Mouse (Mus musculus) ovary, postnatal 10 days (tissue): ENCODE data around the gene Tdrd9.

Experiments
- DNase-seq: peaks from one replicate; pipeline ENCODE4 v3.0.0; 2022; ENCODE audit warnings: low spot score

The Tdrd9 gene

DNA sequence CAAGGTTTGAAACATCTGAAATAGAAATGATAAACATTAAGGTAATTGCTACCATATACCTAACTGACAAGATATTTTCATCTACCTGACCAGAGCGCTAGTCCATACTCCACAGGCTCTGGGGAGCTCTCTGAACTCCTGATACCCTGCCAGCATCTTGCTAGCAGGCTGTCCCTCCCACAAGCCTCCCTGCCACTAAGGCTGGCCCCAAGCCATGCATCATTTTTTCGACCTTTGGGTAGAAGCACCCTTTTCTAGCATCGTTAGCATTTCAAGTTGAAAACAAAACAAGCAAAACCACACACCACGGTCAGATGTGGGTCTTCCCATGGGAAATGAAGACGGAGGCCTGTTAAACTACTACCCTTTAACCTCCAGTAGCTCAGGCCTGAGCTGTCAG is 8.0 kb upstream of the Tdrd9 start:
- no peak for DNase-seq

DNA sequence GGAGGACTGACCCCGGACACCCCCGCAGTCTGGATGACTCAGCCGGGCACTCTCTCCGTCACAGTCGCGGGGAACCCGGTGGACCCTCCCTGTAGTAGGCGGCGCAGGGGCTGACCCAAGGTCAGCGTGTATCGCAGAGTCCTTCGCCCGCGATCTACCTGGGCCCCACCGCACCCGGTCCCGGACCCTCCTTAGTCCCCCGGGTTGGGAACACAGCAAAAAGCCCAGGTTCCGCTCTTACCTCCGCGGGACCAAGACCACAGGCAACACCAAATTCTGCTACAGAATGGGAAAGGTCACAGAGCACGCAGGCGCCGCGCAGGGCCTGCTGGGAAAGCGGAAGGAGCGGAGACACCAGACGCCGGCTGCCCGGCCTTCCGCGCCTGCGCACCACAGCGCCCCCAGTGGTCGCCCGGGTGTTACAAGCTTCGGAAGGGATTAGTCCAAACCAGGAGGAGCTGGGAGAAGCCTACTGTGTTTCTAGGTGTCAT is 4.6 kb upstream of the Tdrd9 start, which contains the start of gene Atp5mpl:
Gene Atp5mpl, minus strand, starts transcription at position 295 of the 491 bp plus-strand sequence.
- DNase-seq, result peak; percentile 98

DNA sequence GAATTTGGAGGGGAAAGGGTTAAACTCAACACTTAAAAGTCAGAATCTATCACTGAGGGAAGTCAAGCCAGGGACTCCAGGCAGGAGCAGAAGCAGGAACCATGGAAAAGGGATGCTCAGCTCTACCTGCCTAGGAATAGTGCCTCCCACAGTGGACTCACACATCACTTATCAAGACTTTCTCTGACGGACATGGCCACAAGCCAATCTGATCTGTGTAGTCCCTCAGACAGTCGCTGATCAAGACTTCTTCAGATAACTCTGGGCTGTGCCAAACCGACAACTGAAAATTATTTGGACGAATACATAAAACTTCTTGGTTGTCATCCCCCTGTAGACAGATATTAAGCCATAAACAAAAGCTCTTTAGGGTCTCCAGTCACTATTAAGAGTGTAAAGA is 1.3 kb upstream of the Tdrd9 start:
- no peak for DNase-seq

DNA sequence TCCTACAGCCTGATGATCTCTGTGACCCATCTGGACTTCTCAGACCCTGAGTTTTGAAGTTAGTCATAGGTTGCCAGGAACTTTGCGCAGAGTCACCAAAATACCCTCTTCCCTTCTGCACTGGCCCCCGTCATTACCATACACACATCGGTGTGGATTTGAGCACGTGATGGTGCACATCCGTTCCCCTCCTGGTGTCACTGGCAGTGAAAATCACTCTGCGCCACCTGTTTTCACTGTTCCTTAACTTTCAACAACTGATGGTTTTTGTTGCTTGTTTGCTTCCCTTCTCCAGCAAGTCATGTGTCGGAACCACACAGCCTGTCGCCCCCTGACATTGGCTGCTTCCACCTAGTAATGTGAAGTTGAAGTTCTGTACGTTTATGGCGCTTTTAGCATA is 1.1 kb downstream of the Tdrd9 start:
- no peak for DNase-seq

DNA sequence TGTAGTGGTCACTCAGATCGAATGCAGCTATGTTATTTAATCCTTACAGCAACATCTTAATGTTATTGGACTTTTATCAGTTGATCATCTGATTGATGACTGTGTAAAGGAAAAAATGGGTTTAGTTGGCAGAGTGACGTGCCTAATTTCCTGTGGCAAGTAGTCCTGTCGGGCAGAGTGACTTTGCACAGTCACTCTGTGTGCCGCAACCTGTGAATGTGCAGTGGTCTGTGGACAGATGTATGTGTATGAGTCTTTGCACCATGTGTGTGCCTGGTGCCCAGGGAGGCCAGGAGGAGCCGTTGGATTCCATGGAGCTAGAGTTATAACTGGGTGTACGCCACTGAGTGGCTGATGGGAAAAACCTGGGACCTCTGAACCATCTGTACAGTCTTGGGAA is 3.2 kb downstream of the Tdrd9 start:
- DNase-seq, result no peak

DNA sequence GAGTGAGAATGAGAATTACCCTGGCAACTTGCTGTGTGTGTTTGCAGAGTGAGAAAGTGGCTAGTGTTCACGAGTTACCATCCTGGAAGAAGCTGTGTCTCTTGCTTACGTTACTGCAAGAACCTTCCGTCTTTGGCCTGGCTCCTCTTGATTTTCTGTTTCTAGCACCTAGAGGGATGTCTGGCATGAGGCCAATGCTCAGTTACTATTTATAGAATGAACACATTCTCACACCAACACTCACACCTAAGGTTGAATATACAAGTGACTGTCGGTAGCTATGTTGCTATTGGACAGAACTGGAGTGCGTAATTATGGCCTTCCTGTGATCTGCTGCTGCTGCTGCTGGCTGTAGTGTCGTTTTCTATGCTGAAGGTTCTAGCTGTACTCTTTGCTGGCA is 5.8 kb downstream of the Tdrd9 start:
- DNase-seq, result no peak

DNA sequence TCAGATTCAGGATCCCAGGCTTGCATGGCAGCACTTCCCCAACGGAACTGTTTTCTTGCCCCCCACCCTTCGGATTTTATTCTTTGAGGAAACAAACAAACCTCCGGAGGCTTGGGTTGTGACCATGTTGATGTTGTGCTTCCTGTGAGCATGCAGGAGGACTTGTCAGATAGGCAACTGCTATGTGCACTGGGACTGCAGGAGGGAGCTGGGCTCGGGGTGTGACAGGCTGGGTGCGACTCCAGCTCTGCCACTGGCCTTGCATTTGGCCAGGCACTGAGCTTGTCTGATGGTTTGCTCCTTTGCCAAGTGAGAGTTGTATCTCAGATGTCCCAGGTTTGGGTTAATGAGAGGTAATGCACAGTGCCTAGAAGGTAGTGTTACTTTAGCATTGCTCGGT is 6.9 kb downstream of the Tdrd9 start:
- DNase-seq, result no peak

DNA sequence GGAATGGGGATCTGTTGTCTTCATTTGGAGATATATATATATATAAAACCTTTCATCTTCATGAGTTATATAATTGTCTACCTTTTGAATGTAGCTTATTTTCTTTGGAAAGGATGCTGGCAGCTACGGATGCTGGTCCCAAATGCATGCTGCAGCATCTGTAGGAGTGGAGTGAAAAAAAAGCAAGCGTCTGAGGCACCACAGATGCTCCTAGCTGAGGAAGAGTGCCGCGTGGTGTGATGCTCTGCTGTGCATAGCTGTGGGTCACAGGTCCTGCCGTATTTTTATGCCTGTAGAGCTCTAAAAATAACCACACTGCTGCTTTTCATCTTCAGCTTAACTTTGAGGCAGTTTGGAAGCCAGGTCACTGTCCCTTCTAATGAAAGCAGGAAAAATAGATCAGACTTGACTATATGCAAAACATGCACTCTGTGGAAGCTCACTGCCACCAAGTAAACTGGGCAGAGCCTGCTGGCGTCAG is 9.6 kb downstream of the Tdrd9 start, which contains the start of gene Rd3l:
Gene Rd3l, minus strand, starts transcription at position 431 of the 481 bp plus-strand sequence.
- no peak for DNase-seq

DNA sequence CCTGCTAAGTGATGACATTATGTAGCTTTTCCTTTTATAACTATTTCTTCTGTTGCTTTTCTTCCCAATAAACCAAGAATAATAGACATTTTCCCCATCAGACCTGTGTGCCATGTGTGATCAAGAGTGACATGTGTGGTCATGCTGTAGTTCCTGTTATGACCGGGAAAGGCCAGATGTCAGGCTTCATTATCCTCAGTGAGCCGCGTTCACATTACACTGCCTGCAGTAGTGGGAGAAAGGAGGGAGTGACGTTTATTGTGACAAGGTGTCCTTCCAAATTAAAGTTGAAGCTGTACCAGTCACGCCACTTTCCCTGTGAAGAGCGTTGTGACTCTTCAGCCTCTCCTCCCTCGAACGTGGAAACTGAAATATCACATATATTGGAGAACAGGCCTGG is 10.5 kb downstream of the Tdrd9 start:
- no peak for DNase-seq

DNA sequence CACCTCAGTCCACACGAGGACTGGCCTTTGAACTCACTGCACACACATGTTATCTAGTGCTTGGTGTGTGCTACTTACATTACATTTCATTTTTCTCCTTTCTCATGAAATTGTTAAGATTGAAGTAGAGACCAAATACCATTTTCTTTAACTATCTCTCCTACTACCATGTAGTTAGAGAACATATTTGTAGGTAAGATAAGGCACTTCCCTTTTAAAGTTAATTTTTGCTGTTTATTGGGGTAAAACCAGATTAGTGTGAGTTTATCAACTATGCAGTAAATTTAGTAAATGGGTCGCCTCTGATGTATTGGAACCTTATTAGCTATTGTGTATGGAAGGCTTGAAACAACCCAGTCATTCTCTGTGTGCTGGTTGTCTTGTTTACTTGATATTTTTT is 11.8 kb downstream of the Tdrd9 start:
- DNase-seq, result no peak

DNA sequence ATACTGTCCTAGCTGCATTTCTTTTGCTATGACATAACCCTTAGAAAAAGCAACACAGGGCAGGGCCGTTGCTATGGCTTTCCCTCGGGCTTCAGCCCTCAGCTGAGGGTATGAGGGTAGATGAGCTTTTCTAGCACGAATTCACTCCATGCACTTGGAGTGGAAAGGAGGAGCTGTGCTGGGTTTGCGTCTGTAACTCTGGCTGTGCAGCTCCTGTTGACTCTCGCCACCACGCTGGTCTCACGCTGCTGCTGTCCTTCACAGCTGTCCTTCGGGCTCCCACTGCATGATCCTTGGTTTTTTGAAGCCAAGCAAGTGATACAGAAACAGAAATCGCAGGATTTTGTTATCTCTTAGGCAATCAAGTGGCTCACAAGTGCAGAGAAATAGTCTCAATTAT is 15.4 kb downstream of the Tdrd9 start:
- no peak for DNase-seq

DNA sequence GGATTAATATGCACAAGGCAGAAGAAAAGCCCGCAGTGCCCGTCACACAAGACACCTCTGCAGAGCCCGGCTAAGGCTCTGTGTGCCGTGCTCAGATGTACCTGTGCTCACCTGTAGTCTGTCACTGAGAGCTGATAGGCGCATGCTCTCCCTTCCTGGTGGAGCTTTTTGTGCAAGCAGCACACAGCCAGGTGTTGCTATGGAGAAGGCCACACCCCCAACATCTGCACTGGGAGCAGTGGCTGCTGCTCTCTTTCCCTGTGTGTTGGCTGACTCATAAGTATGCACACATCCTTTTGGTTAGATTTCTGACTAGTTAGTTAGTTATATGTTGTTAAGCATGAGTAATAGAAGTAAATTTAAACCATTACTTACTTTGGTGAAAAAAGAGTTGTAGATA is 21.3 kb downstream of the Tdrd9 start:
- DNase-seq, result no peak

DNA sequence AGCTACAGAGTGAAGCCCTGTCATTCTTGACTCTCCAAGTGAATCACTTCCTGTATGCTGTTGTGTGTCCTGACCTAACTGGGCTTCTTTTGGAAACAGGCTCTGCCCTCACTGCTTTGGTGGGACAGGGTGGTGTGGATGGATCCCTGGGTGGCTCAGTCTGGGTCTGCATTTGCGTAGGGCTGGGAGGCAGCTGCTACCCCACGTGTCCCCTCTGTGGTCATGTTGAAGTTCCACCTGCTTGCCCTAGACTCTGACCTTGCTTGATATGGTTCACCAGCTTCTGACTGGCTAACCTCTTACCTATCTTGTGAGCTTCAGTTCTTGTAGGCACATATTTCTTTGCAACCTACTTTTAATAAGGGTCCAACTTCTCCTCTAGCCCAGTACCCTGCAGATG is 23.8 kb downstream of the Tdrd9 start:
- DNase-seq, result no peak

DNA sequence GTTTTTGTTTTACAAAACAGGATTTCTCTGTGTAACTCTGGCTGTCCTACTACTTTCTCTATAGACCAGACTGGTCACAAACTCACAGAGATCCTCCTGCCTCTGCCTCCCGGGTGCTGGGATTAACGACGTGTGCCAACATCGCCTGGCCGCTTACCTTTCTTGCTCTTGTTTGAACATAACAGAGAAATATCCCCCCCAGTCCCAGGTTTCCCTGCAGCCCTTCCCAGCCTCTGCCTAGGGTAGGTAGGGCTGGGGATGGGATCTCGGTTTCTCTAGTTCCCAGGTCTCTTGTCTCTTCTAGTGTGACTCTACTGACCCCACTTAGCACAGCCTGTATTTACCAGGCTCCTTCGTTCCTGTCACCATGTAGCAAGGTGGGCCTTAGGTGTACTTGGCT is 28.4 kb downstream of the Tdrd9 start:
- DNase-seq, result no peak

DNA sequence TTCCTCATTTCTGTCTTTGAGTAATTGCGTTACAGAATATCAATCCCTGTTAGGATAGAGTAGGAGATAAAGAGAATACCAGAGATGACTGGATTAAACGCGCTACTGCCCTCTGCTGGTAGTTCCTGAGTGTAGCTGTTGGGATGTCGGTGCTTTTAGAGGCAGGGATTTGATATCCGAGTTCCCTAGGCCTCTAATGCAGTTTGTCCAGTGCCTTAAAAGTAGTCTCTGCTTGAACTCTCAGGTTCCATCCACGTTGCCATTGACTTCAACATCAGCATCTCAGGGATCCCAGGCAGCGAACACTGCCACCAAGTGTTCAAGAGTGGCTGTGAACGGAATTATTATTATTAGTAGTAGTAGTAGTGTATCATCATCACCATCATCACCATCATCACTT is 29.9 kb downstream of the Tdrd9 start:
- peak; percentile 17 for DNase-seq

DNA sequence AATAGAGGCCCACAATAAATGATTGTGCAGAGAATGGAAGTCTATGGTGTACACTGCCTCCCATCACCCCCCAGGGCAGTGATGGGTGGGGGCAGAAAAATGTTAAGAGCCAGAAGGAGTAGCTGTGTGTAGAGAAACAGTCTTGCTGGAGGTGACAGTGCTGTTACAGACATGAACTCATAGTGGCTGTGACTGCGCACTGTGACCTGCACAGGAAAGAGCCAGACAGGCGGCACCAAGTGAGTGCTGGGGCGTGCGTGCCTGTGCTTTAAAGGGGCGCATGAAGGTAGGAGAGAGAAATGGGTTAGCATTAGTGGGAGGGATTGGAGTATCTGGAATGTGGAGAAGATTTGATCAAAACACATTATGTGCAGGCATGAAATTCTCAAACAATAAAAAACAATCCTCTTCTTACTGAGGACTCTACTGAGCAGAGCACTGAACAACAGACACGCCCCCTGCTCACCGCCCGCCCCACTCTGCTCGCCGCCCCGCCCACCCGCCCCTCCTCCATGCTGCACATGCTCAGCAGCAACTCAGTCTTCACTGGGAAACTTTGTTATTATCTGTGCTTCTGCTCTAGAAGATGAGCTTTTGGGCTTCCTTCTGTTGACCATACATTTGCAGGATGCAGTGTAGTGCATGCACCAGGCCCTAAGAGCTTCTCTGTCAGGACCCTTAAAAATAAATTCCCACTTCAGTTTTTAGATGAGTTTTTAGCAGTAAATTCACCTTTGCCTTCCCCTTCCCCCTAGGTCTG is 41.3 kb downstream of the Tdrd9 start:
- DNase-seq, result no peak

DNA sequence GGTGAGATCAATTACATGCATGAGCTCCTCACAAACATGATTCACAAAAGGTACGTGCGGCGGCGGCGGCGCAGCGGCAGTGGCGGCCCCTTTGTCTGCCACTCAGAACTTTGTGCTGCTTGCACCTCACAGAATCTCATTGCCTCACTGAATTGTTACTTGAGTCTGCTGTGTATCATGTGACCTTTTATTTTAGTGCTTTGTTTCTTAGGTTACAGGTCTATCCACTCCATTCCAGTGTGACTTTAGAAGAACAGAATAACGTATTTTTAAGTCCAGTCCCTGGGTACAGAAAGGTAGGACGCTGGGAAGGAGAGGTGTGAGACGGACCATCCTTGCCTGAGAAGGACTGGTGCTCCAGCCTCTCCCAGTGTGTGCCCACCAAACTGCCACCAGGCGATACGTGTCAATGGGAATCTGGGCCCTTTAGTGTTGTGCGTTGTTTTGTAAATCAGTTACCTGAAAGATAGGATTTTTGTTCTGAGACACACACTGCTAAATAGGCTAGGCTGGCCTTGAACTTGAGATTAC is 42.0 kb downstream of the Tdrd9 start:
- DNase-seq, result no peak

DNA sequence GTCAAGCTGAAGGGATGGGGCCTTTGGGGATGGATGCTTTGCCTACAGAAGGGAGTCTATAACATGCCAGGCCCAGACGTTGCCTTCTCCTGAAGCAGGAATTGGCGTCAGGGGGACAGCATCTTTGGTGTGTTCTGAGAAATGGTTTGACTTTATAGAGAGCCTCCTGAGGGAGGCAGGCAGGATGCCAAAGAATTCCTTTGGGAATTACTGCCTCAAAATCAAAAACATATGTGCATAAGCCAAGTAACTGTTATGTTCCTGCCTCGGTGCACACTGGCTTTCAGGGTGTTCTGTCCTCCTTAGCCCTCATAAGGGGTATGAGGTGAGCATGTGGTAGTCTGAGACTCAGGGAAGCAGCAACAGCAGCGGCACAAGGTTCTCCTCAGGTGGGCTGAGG is 45.0 kb downstream of the Tdrd9 start:
- DNase-seq, result no peak

DNA sequence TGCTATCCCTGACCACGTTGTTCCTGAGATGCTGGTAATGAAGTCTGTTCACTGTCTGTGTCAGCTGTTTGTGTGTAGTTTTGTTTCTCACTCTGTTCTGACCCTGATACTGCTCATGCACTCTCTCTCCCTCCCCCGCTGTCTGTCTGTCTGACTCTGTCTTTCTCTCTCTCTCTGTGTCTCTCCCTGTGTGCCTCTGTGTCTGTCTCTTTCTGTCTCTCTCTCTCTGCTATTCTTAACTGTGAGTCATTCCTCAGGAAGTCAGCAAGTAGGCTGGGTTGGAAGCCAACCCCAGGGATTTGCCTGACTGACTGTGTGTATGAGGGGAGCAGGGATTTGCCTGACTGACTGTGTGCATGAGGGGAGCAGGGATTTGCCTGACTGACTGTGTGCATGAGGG is 51.9 kb downstream of the Tdrd9 start:
- no peak for DNase-seq

DNA sequence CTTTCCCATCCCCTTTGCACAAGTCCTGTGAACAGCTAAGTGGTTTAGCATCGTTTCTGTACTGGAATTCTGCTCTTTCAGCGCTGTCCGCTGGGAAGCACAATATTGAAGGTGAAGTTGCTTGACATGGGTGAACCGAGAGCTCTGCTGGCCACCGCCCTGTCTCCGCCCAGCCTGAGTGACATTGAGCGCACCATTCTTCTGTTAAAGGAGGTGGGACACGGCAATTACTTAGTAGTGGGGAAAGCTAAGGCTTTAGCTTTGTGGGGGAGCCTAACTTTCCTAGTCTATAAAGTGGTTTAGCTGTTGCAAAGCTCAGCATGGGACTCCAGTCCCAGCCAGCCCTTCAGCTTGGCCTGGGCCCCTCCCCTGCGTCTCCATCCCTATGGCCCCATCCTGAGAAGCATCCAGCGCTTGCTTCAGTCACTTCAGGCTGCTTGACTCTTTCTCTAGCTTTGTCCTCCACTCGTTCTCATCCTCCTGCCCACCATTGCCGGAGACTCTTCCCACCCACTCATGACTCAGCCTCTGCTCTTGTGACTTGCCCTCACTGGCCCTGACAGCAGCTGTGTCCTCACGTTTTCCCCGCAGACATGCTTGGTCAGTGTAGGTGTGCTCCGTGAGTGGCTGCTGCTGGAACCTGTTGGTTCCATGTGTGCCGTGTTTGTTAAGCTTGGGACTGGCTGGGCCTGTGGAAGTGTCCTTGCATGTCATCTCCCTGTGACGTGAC is 53.4 kb downstream of the Tdrd9 start:
- DNase-seq, result no peak

DNA sequence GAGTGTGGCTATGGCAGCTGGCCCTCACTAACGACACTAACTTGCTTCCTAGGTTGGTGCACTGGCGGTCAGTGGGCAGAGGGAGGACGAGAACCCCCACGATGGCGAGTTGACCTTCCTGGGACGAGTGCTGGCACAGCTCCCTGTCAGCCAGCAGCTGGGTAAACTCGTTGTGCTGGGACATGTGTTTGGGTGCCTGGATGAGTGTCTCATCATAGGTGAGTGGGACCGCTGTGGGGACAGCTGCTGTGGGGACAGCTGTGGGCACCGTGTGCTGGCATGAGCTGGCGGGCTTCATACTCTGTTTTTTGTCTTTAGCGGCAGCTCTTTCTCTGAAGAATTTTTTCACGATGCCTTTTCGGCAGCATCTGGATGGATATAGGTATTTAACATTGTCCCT is 54.1 kb downstream of the Tdrd9 start:
- DNase-seq, result no peak

DNA sequence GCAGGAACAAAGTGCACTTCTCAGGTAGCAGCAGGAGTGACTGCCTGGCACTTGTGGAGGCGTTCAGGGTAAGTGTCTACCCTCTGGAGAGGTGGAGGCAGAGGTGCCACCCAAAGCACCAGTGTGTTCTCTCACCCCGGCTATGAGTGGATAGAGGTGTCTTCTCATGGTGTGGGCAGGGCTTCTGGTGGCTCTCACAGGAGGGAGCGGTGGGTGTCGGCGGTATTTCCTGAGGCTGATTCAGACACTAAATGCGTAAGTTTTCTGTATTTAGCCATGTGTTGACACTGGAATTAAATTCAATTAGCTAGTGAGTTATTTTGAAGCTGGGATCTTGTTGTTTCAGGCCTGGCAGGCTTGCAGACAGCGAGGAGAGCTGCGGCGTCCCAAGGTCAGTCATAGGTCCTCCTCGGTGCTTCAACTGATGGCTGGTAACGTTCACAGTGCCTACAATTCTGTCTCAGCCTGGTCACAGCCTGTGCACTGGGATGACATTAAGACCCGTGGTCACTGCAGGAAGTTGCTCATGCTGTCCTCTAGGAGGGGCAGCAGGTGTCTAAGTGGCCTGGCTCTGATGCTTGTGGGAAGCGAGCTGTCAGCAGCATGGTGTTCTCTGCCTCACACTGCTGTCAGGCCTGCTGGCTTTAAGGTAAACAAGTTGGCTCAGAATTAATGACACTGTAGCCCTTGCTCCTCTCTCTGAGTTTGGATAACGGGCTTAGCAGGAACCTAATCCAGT is 54.7 kb downstream of the Tdrd9 start:
- no peak for DNase-seq
